7 mouse cellular contexts compared by ENCODE assay signal in genomic region chr1:61377070-61377469, GRCm38 (mm10).
DNase-seq lines count a peak whose midpoint lies in the region; ATAC-seq and TF ChIP-seq lines count a peak whose summit lies in the region.

No protein-coding gene starts in this region.

- peak overlapping the region; percentile 43 for H3K4me3 ChIP-seq in layer of hippocampus, adult 2 months

- intact Hi-C loops in heart, postnatal 36 days (cut with DNase I): loop anchor here (1.0 to 10.0 kb wide), 9 partner anchors 196 to 1585 kb away; partner anchors contain the start of gene Pard3b

- TF ChIP-seq POLR2A in brain, embryonic 14.5 days (IDR thresholded peaks at IDR 0.05; ENCODE audit: borderline replicate concordance, extremely low read depth, insufficient read depth, insufficient read length, poor library complexity, severe bottlenecking): no peak

- peak overlapping the region; percentile 63 for H3K27ac ChIP-seq in layer of hippocampus, adult 2 months

- ATAC-seq in erythroid progenitor cell, adult 5-6 weeks (replicated peaks; ENCODE audit: low FRiP score, poor library complexity, severe bottlenecking): peak; percentile 17; the same call in 1 of the 2 replicates

- TF ChIP-seq CTCF in brain, embryonic 14.5 days (IDR thresholded peaks at IDR 0.05; ENCODE audit: borderline replicate concordance, extremely low read depth, insufficient read depth, insufficient read length): peak; percentile 88
- TF ChIP-seq CTCF in layer of hippocampus, adult 2 months (conservative IDR thresholded peaks at IDR 0.05): peak; percentile 98

- DNase-seq in MN1 (ENCODE audit: low spot score): peak; percentile 78
- DNase-seq in brain, embryonic 14.5 days (ENCODE audit: low read depth): peak; percentile 93
- DNase-seq in heart, postnatal 36 days: peak; percentile 69 to 78
- peak; percentile 42 to 74 for DNase-seq in layer of hippocampus, adult 2 months (ENCODE audit: low spot score in 2 of 2)
- DNase-seq in lung, postnatal 10 days: peak; percentile 75
- DNase-seq in right cerebral cortex, postnatal 10 days (ENCODE audit: low spot score in 2 of 2): peak; percentile 64 to 82

Comparison
In these comparisons a context has a peak if more than half of its experiments do, and no peak if none do; other contexts are left out.
1. Peak in every context shown above with its lines: DNase-seq, ATAC-seq, H3K4me3 ChIP-seq and H3K27ac ChIP-seq.